Mouse (Mus musculus) E14TG2a.4 (cell line): ENCODE results near the gene Igtp.
"Not testable (repeated sequence)": the region's sequence is repeated elsewhere in the genome, so short reads cannot be mapped to it uniquely, and the experiment has no call there.

Experiments used
- CTCF ChIP-seq: conservative IDR thresholded peaks from 2 replicates; pipeline ENCODE4 v1.5.1; 2014; ENCODE audit warnings: low read length
- POU5F1 ChIP-seq: IDR thresholded peaks from 2 replicates; pipeline ENCODE4 v1.6.1; 2014; ENCODE audit warnings: low read length, borderline replicate concordance

- not testable (repeated sequence) for TF ChIP-seq CTCF, POU5F1
These were observed at the start of gene Igtp, which contains the start of gene Irgm2 for GRCm38 (mm10) chr11:58199229-58200037.
